Mouse (Mus musculus) megakaryocyte, adult 5-6 weeks (primary cell): ENCODE measurements around the gene Prep. TPM values are rescaled to one million over a fixed set of nuclear protein-coding genes. Genes with fewer than 3 reads are reported as not detected.

Source experiments
- ATAC-seq: 2 replicates; pipeline ENCODE4 v1.8.0; 2016; ENCODE audit warnings: mild to moderate bottlenecking, inconsistent platforms; ENCODE audit not compliant: poor library complexity, severe bottlenecking
- total RNA-seq, 2 experiments: library from RNA; stranded (forward) in 1 of 2; stranded (reverse) in 1 of 2; fragments of 153-499, 151-499 nt in 1 of 2; fragments of 221-1000, 200-1000 nt in 1 of 2; gene quantifications; 2 replicates each; pipeline versions ENCODE4 v1.2.3 to v1.2.4; 2015 to 2017

Prep gene
- 5.5 and 6.9 TPM in 2 replicates for total RNA-seq (2015)
- 8.7 and 9.8 TPM in 2 replicates for total RNA-seq (2017)

GRCm38 (mm10) chr10:45066931-45067308 is at the start of gene Prep:
TSS of gene Prep (plus strand) at chr10:45067203.
- ATAC-seq, result peak; percentile 95

GRCm38 (mm10) chr10:45017352-45017751 is 49.7 kb upstream of the Prep start:
- ATAC-seq, result no peak

DNA sequence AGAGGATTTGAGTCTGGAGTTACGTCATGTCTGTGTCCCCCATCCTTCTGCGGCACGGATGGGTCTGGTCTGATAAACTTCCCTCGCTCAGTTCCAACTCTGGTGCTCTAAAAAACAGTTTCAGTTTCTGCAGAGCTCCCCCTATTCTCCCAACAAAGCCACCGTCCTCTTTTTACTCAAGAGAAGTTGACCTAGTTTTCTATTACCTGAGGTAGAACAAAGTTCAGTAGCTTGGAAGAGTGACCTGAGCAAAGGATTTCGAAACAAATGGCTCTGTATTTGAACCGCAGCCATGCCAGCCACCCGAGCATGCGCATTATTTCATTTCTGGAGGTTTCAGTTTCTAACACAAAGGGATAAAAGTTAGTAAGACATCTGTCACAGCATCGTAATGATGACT is 49.2 kb upstream of the Prep start:
- ATAC-seq, result no peak

GRCm38 (mm10) chr10:45019418-45019817 is 47.6 kb upstream of the Prep start:
- ATAC-seq, result peak; percentile 45; the same call in 1 of the 2 replicates

GRCm38 (mm10) chr10:45019849-45020248 is 47.2 kb upstream of the Prep start:
- ATAC-seq, result no peak

- peak; percentile 69 for ATAC-seq
These were observed 46.7 kb upstream of the Prep start for GRCm38 (mm10) chr10:45020291-45020690.

- no peak for ATAC-seq
These were observed 41.8 kb upstream of the Prep start for GRCm38 (mm10) chr10:45025184-45025583.

- peak; percentile 71 for ATAC-seq
These were observed 40.1 kb upstream of the Prep start for GRCm38 (mm10) chr10:45026935-45027334.

- ATAC-seq, result peak; percentile 63
These were observed 21.6 kb upstream of the Prep start for GRCm38 (mm10) chr10:45045268-45045928.

DNA sequence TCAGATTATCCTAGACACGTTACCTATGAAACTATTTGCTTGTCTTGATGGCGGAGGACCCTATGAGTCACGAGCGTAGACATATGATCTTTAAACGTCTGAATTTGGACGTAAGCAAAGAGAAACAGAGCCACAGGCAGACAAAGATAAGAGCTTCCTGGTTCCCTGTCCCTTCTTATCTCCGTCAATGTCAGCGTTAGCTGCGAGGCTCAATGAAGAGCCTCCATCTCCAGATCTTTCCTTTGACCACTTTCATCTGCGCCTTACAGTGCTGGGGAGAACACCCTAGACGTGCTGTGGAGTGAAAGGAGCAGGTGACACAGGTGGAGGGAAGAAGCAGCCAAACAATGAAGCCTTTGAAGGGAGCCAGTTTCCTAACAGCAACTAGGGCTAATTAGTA is 18.8 kb upstream of the Prep start:
- ATAC-seq, result peak; percentile 28

- peak; percentile 88 for ATAC-seq
These were observed 18.4 kb upstream of the Prep start for GRCm38 (mm10) chr10:45048622-45049021.

GRCm38 (mm10) chr10:45051125-45051744 is 15.8 kb upstream of the Prep start:
- peak; percentile 51 for ATAC-seq

DNA sequence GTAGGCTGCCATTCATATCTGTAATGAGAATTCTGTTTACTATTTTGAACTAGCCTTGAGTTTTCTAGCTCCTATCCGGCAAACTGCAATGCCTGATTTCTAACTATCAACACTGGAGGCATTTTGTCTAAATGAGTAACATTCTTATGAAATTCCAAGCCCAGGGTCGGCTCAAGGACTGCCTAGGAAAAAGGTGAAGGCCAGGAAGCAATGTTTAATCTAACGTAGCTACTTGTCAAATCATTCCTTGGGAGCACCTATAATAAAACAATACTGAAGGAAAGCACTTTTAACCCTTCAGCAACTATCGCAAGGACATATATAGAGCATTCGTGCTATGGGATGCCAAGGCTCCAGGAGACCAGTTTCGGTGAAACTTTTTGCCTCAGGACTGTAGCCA is 8.6 kb upstream of the Prep start:
- ATAC-seq, result no peak

DNA sequence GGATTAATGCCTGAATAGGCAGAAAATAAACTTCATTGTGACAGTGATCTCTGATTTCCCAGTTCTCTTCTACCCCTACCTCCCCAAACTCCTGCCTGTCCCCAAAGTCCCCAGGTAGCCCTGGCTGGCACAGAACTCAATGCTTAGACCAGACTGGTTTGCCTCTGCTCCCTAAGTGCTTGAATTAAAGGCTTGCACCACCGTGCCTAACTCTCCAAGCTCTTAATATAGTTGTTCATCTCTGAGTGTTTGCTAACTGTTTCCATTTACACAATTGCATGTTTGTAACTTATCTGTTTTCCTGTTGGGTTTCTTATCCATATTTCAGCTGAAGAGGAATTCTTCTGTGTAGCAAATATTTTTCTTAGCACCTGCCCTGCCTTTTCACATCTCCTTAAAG is 6.2 kb upstream of the Prep start:
- ATAC-seq, result no peak

DNA sequence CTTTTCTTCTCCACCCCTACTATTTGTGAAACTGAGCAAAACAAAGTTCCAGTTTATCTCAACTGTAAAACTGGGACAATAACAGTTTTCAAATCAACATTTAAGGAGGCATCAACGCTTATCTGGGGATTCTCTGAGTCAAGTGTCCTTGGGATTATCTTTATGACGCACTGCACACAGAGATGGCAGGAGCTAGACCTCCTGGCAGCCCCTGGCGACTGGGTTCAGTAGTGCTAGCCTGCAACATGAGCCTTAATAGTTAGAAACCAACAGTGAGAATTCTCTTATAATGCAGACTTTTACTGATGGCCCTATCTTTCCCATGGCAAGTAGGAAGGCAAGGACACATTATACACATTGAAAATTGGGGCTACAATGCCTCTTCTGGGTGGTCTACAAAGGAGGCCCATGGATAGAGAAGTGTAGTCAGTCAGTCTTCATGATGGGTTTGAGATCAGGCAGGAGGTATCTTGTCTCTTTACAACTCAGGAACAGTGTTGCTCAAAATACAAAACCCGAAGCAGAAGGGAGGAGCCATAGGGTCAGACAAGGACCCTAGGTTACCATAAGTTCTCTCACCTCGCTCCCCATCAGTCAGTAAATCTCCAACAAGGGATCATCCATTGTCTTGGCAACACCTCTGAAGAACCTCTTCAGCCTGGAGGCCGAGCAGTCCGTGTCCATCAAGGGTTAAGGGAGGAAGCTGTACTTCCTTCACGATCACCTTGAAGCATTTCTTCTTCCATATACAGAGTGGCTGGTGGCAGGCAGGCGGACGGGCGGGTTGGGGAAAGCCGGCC is 672 bp upstream of the Prep start:
- ATAC-seq, result no peak; the same call in 1 of the 2 replicates

GRCm38 (mm10) chr10:45067436-45067925 is 478 bp downstream of the Prep start:
- ATAC-seq, result peak; percentile 37

- ATAC-seq, result no peak
These were observed 2.6 kb downstream of the Prep start for GRCm38 (mm10) chr10:45069557-45069956.

DNA sequence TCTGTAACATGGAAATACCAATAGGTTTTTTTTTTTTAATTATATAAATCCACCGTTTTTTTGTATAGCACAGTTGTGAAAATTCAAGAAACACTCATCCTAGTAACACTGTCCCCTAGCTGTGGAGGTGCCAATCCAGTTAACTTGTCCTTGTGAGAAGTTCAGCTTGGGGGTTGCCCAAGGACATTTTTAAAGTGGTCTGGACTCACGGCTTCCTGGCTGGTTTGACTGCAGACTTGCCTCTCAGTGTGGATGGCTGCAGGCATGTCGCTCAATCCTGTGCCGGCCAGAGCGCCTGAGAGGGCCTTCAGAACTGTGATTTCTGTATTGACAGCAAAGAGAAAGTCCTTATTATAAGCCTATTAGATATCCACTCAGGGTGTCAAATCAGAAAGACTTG is 3.4 kb downstream of the Prep start:
- ATAC-seq, result no peak

GRCm38 (mm10) chr10:45070929-45071813 is 4.2 kb downstream of the Prep start:
- no peak for ATAC-seq

DNA sequence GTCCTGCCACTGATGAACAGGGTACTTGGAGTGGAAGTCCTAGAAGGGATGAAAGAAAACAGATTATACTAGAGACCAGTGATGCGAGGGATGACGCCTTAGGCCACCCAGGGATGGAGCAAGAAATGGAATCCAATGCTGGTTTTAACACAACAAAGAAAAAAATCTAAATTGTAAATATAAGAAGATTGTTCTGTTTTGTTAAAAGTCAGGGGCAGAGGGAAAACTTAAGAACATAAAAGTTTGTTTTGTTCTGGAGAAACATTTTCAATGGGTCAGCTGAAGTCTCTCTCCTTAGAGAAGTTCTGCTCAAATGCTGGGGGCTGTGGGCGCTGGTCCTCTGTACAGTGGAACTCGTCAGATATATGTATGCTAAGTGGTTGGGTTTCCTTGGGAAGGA is 5.3 kb downstream of the Prep start:
- ATAC-seq, result no peak

GRCm38 (mm10) chr10:45074543-45074942 is 7.5 kb downstream of the Prep start:
- ATAC-seq, result no peak
